11 mouse cellular contexts compared by ENCODE assay signal in the genomic region with DNA sequence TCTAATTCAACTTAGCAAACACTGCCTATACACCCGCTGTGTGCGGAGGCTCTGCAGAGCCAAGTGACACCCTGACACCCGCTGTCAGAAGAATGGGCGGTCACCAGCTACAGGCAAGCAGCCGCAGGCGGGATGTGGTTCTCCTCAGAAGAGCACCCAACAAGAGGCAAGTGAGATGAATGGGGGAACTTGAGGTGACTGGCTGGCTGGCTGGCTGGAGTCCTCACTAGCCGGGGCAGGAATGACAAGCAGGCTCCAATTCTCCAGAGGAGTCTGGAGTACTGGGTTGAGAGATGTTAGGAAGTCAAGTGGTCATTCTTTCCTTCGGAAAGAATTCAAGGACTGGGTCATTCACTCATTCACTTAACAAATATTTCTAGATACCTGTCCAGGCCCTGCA. TPM values are rescaled to one million over a fixed set of nuclear protein-coding genes. Genes with fewer than 3 reads are reported as not detected.
DNase-seq lines count a peak whose midpoint lies in the region.
"Had no signal": no experiment of that assay in that cellular context is flagged by ENCODE, and none has a peak within 500 bp of the region (broad histone marks: within the 10 kb centered on the region; RNA-seq: fewer than 3 reads in every experiment).

No protein-coding gene starts in this region.

- peak; percentile 58 to 59 for DNase-seq in spleen, postnatal 36 days (ENCODE audit: low spot score in 2 of 2)
- DNase-seq in spleen, adult 18-20 months: no peak
- peak; percentile 60 for DNase-seq in lung, postnatal 10 days
- peak; percentile 73 to 84 for DNase-seq in natural killer cell, adult 2 months (ENCODE audit: low spot score in 2 of 2)
- no peak for DNase-seq in urinary bladder, postnatal 25 days (ENCODE audit: low spot score)
- DNase-seq in adrenal gland, postnatal 25 days: no peak
- no peak for DNase-seq in layer of hippocampus, adult 9-11 months
- DNase-seq in testis, postnatal 14 days (ENCODE audit: low spot score): no peak
- DNase-seq: gastrocnemius, adult 2 months; kidney, postnatal 36 days; right cerebral cortex, adult 18-20 months had no signal

RNA-seq across cellular contexts. Expression of gene Cbx7, which starts 14.4 kb away (rescaled TPM):
- 15.7 and 22.4 TPM in 2 replicates for total RNA-seq in adrenal gland, postnatal 25 days (2021)

RNA-seq across cellular contexts. Expression of gene Pdgfb, which starts 58.2 kb away (rescaled TPM):
- total RNA-seq in adrenal gland, postnatal 25 days (2021): 48.1 and 48.6 TPM in 2 replicates

Comparison
In these comparisons a context has a peak if more than half of its experiments do, and no peak if none do; other contexts are left out.
1. DNase-seq: peak in spleen, postnatal 36 days (2 of 2), lung, postnatal 10 days (single experiment) and natural killer cell, adult 2 months (2 of 2); none in spleen, adult 18-20 months (0 of 2), urinary bladder, postnatal 25 days (single experiment), adrenal gland, postnatal 25 days (single experiment), layer of hippocampus, adult 9-11 months (single experiment) and testis, postnatal 14 days (single experiment).